Mouse (Mus musculus) C2C12 (cell line): ENCODE measurements around the gene Sh3rf3.

Experiments used
- CTCF ChIP-seq: IDR thresholded peaks from one replicate; pipeline ENCODE4 v1.5.1; 2011; ENCODE audit not compliant: control insufficient read depth, insufficient read depth, insufficient read length
- FOSL1 ChIP-seq: IDR thresholded peaks from one replicate; pipeline ENCODE4 v1.8.0; 2011; ENCODE audit warnings: mild to moderate bottlenecking, low read length; ENCODE audit not compliant: poor library complexity, insufficient read depth, severe bottlenecking
- MAX ChIP-seq: IDR thresholded peaks from one replicate; pipeline ENCODE4 v1.6.1; 2011; ENCODE audit warnings: mild to moderate bottlenecking, control low read depth
- MYOD1 ChIP-seq: IDR thresholded peaks from one replicate; pipeline ENCODE4 v1.6.1; 2011; ENCODE audit warnings: low read depth; ENCODE audit not compliant: control insufficient read depth, insufficient read length
- MYOG ChIP-seq: IDR thresholded peaks from one replicate; pipeline ENCODE4 v1.6.1; 2011; ENCODE audit not compliant: control insufficient read depth, insufficient read length; ENCODE audit errors: extremely low read depth
- USF1 ChIP-seq: IDR thresholded peaks from one replicate; pipeline ENCODE4 v1.6.1; 2011; ENCODE audit warnings: low read depth, mild to moderate bottlenecking, control low read depth, moderate library complexity

DNA sequence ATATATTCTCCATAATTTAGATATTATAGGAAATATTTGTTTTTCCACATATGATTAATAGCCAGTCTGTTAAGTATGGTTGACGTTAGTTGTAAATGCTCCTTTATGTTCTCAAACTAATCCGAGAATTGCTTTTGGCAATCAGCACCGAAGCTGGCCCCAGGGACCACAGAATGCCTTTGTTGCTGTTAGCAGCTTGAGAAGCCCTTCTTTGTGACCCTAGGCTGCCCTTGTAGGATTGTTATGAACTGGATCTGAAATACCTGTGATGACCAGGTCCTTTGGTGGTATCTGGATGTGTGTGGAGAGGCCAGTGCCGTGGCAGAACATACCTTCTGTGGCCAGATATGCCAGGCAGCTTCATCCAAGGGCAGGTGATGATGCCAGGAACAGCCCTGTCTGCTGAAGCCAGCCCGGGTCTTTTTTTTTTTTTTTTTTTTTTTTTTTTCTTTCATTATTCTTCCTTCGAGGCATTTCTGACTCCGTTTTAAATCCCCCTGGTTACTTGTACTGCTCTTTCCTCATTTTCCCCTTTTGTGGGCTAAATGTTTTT, 10.9 kb downstream of the Sh3rf3 start:
- no peak for TF ChIP-seq CTCF
- no peak for TF ChIP-seq USF1
- TF ChIP-seq MAX: no peak
- no peak for TF ChIP-seq MYOD1
- no peak for TF ChIP-seq MYOG
- TF ChIP-seq FOSL1: no peak
